Mouse (Mus musculus): ENCODE measurements at regions not wholly inside any gene's neighbourhood (a gene's known extent, or its start where the extent isn't known, plus 50 kb on each side); places are given as distances from the start of the nearest gene placed in this dataset.

DNA sequence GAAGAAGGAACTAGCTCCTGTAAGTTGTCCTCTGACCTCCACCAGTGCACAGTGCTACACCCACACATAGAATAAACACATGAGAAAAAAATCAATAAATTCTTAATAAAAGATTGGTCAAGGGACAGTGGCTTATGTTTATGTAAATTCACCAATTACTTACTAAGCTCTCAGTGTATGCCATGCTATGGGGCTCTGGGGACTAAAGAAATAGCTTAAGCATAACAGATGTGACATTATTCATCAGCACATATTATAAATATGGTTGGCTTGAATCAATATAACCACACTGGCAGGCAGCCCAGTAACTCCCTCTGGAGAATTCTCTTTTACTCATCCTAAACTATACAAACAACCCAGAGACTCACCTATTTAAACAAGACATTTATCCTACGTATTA, 95.2 kb downstream of the Zfp330 start:
- TF ChIP-seq POLR2A (IDR thresholded peaks at IDR 0.05; ENCODE audit: low read depth, low read length) (no peak), CTCF (conservative IDR thresholded peaks at IDR 0.05 in 1 of 2, IDR thresholded peaks at IDR 0.05 in 1 of 2; ENCODE audit: low read depth in 2 of 2, low read length in 2 of 2) (no peak), ZKSCAN1 (IDR thresholded peaks at IDR 0.05; ENCODE audit: borderline replicate concordance, low read depth, low read length) (no peak), USF1 (IDR thresholded peaks at IDR 0.05; ENCODE audit: low read depth, low read length) (no peak), JUND (conservative IDR thresholded peaks at IDR 0.05; ENCODE audit: low read depth, low read length) (no peak), MEF2A (IDR thresholded peaks at IDR 0.05; ENCODE audit: borderline replicate concordance, low read depth, low read length) (no peak), RCOR1 (conservative IDR thresholded peaks at IDR 0.05; ENCODE audit: low read depth, low read length) (no peak), NRF1 (IDR thresholded peaks at IDR 0.05; ENCODE audit: low read depth, low read length) (no peak)
